Mouse (Mus musculus) T-cell, adult 2 months (primary cell): Measurements from ENCODE around the gene Iqcf3.

Experiments
- DNase-seq: peaks from one replicate; pipeline ENCODE4 v3.0.0; 2022; ENCODE audit warnings: low spot score

Gene Iqcf3

GRCm38 (mm10) chr9:106470991-106471750, 90.3 kb downstream of the Iqcf3 start:
- DNase-seq, result no peak

GRCm38 (mm10) chr9:106469776-106470175, 91.7 kb downstream of the Iqcf3 start:
- DNase-seq, result no peak

- no peak for DNase-seq
Observed at GRCm38 (mm10) chr9:106469317-106469716, 92.1 kb downstream of the Iqcf3 start.

- no peak for DNase-seq
Observed at GRCm38 (mm10) chr9:106467746-106468145, 93.7 kb downstream of the Iqcf3 start.

- no peak for DNase-seq
Observed at GRCm38 (mm10) chr9:106466721-106467120, 94.7 kb downstream of the Iqcf3 start.

GRCm38 (mm10) chr9:106465571-106466200, 95.7 kb downstream of the Iqcf3 start, which contains the start of gene Gpr62:
Gene Gpr62 (minus strand): TSS chr9:106465938.
- no peak for DNase-seq

- peak; percentile 40 for DNase-seq
Observed at GRCm38 (mm10) chr9:106464751-106465541, 96.5 kb downstream of the Iqcf3 start.

- no peak for DNase-seq
Observed at GRCm38 (mm10) chr9:106463122-106464063, 98.0 kb downstream of the Iqcf3 start.

- DNase-seq, result no peak
Observed at GRCm38 (mm10) chr9:106462430-106462800, 99.0 kb downstream of the Iqcf3 start.

GRCm38 (mm10) chr9:106461641-106462429, 99.6 kb downstream of the Iqcf3 start:
- DNase-seq, result no peak

GRCm38 (mm10) chr9:106461026-106461415, 100.4 kb downstream of the Iqcf3 start:
- DNase-seq, result no peak

GRCm38 (mm10) chr9:106460401-106461025, 100.9 kb downstream of the Iqcf3 start:
- DNase-seq, result no peak

- DNase-seq, result no peak
Observed at GRCm38 (mm10) chr9:106459946-106460345, 101.5 kb downstream of the Iqcf3 start.

- no peak for DNase-seq
Observed at GRCm38 (mm10) chr9:106457920-106458319, 103.5 kb downstream of the Iqcf3 start.

GRCm38 (mm10) chr9:106457163-106457559, 104.3 kb downstream of the Iqcf3 start:
- no peak for DNase-seq

GRCm38 (mm10) chr9:106456325-106457162, 104.9 kb downstream of the Iqcf3 start:
- DNase-seq, result no peak

GRCm38 (mm10) chr9:106454888-106455681, 106.3 kb downstream of the Iqcf3 start:
- no peak for DNase-seq

GRCm38 (mm10) chr9:106454071-106454761, 107.2 kb downstream of the Iqcf3 start:
- DNase-seq, result no peak
